Mouse (Mus musculus) stomach, postnatal 0 days (tissue): Measurements from ENCODE around the gene Slmap.

Source experiments
- CTCF ChIP-seq: IDR thresholded peaks from 2 replicates; pipeline ENCODE4 v1.5.1; 2016; ENCODE audit warnings: antibody characterized with exemption, low read depth, mild to moderate bottlenecking, moderate library complexity
- EP300 ChIP-seq: optimal IDR thresholded peaks from 2 replicates; pipeline ENCODE3; 2016; ENCODE audit warnings: antibody characterized with exemption

- no peak for TF ChIP-seq CTCF
- TF ChIP-seq EP300, result no peak
These were observed 48.9 kb upstream of the Slmap start for GRCm38 (mm10) chr14:26583645-26584044.
